Mouse (Mus musculus): ENCODE data around the gene Slc26a10.
A peak's percentile ranks its signal among the peaks of the same experiment; 100 is the strongest.
"Not testable (repeated sequence)": the region's sequence is repeated elsewhere in the genome, so short reads cannot be mapped to it uniquely, and the experiment has no call there.

The Slc26a10 gene

DNA sequence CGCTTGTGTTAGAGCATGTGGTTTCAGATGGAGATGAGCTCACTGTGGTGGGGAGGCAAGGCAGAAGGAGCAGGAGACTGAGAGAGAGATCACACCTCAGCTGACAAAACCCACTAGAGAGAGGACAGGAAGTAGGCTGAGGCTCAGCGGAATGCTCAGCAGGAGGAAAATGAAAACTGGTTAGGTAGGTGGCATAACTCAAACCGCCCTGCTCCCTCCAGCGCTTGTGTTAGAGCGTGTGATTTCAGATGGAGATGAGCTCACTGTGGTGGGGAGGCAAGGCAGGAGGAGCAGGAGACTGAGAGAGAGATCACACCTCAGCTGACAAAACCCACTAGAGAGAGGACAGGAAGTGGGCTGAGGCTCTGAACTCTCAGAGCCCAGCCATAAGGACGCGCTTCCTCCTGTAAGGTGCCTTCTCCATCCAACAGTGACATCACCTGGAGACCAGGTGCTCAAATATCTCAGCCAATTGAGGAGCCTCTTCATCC is 17.6 kb downstream of the Slc26a10 start:
- DNase-seq (ENCODE audit: low spot score in 2 of 2): peak; percentile 60 to 63

DNA sequence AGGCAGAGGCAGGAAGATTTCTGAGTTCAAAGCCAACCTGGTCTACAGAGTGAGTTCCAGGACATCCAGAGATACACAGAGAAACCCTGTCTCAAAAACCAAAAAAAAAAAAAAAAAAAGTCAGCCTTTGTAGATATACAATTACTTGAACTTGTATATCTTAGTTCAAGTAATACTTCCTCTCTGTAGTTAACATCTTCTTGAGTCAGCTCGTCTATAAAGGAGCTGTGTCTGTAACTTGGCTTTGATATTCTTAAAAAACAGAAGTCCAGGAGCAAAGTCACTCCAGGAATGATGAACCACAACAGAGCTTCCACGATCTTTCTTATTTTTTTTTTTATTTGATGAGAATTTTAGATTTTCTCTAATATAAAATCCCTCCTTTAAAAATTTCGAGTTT is 19.7 kb downstream of the Slc26a10 start:
- no peak for DNase-seq (ENCODE audit: low spot score in 2 of 2)

DNA sequence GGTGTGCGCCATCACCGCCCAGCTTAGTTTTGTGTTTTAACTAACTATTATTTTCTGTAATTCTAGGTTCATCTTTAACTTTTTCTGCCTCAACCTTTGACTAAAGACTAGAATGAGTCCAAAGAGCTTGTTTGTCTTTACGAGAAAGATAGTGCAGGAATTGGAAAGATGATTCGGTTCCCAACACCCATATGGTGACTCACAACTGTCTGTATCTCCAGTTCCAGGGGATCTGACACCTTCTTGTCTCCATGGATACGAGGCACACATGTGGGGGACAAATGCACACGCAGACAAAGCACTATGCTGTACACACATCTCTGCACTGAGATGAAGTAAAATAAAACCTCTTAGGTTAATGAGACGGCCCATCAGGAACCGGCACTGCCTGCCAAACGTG is 20.4 kb downstream of the Slc26a10 start:
- no peak for DNase-seq (ENCODE audit: low spot score in 2 of 2)

DNA sequence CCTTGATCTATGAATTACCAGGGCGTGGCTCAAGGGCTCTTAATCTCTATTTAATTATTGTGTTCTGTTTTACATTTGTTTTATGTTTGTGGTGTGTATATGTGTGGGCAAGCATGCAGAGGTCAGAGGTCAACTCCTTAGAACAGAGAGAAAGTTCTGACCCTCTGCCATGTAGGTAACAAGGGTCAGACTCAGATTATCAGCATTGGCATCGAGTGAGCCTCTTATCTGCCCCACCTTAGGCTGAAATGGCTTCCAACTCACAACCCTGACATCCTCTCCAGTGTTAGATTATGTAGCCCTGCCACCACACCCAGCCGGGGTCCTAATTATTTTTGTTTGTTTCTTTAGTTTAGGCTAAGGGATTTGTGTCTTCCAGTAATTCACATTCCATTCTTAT is 22.0 kb downstream of the Slc26a10 start:
- no peak for DNase-seq (ENCODE audit: low spot score in 2 of 2)

DNA sequence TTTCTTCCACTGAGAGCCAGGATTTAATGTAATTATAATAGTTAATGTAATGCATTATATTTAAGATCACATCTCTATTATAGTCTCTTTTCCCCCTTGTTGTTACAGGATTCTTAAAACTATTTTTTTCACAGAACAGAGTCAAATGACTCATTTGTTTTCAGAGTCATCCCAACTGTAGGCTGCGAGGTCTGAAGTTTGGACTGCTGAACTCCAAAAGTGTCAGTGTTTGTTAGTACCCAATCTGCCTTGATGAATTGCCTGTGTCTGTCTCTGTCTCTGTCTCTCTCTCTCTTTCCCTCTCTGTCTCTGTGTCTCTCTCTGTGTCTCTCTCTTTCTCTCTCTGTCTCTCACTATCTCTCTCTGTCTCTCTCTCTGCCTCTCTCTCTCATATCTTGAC is 23.9 kb downstream of the Slc26a10 start:
- no peak for DNase-seq (ENCODE audit: low spot score in 2 of 2)

DNA sequence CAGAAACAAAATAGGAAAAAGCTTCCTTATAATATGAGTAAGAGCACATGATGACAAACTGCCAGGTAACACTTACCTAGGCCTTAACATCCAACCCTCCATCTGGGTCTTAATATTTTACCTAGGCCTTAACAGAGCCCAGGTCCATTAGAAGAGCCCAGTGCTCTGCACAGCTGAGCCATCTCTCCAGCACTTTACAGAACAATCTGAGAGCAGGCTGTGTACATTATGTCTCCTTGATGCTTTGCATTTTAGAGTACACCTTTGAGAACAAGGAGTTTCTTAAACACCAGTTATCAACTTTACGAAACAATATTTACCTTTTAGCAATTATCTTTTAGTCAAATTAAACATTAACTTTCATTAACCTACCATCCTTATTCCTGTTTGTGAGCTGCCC is 24.4 kb downstream of the Slc26a10 start:
- DNase-seq (ENCODE audit: low spot score in 2 of 2): no peak

DNA sequence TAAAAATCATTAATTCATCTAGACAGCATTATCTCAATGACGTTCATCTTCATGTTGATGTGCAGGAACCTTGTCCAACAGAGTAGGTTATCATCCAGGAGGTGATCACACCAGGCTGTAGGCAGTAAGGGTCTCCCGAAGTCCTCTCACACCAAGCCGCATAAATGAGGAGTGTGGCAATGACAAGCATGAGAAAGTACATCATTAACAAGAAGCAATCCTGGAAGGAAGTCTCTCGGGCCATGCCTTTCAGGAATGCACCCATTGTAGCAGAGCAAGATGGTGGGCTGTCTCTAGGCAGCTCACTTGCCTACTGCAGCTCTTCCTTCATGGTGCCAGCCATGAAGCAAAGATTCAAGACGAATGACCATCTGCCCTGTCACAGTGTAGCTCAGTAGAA is 25.8 kb downstream of the Slc26a10 start:
- DNase-seq (ENCODE audit: low spot score in 2 of 2): no peak

DNA sequence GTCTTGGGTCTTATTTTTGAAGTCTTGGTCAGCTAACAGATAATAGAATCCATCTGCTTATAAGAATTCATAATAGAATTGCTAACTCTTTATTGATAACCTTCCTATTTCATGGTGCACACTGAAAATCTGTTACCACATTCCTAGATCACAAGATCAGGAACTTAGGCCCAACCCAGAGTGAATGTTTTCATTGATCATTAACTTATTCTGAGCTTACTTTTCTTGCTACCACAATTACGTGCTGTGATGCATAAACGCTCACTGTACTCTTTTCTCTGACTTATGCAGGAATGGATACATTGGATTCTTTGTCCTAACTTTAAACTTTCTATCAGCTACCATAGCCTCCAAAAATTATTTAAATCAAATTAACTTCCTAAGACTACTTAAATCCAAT is 26.2 kb downstream of the Slc26a10 start:
- DNase-seq (ENCODE audit: low spot score in 2 of 2): no peak

DNA sequence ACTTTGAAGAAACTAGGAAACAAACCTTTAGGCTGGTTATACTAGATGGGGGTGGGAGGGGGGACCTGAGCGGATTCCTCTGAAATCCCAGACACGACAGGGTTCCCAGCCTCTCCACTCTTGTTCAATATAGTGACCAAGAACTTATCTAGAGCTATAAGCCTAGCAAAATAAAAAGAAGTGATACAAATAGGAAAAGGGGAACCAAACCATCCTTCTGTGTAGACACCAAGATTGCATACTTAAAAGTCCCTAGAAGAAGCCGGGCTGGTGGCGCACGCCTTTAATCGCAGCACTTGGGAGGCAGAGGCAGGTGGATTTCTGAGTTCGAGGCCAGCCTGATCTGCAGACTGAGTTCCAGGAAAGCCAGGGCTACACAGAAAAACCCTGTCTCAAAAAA is 27.1 kb downstream of the Slc26a10 start:
- DNase-seq (ENCODE audit: low spot score in 2 of 2): no peak

DNA sequence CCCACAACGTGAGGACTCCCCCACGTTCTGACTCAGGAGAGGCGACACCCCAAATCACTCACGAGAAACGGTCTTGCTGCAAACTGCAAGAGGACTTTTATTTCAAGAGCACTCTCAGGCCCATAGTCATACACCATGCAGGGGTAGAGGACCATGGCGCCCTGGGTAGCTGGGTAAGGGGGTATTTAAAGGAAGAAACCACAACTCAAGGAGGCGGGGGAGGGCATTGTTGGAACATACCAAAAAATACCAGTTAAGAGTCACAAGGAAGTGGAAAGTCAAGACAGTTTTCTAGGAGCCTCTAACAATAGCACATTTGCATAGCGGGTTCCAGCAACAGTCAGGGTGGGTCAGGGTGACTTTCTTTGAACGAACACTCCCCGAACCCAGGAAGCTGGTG is 27.9 kb downstream of the Slc26a10 start:
- DNase-seq (ENCODE audit: low spot score in 2 of 2): not testable (repeated sequence)

DNA sequence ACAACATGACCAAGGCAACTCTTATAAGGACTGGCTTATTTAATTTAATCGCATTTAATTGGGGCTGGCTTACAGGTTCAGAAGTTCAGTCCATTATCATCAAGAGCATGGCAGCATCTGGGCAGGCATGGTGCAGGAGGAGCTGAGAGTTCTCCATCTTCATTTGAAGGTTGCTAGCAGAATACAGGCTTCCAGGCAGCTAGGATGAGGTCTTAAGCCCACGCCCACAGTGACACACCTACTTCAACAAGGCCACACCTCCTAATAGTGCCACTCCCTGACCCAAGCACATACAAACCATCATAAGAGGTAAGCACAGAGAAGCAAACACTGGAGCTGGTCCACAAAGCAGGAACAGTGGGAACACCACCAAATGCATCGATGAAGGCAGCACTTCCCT is 29.2 kb downstream of the Slc26a10 start:
- DNase-seq (ENCODE audit: low spot score in 2 of 2): not testable (repeated sequence)

DNA sequence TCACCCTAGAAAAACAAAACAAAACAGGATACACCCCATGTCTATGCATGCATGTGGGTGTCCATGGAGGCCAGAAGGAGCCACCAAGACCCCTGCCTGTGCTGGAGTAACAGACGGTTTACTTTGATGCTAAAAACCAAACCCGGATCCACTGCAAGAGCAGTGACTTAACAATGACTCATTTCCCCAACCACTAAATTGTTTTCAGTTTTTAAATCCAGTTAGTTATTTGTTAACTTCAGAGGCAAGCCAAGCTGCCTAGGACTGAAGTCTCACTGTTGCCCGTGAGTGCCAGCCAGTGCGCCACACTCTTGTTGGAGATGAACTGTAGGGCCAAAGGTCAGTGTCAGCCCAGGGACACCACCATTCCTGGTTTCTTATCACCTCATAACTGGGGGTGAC is 30.0 kb downstream of the Slc26a10 start:
- DNase-seq (ENCODE audit: low spot score in 2 of 2): no peak

DNA sequence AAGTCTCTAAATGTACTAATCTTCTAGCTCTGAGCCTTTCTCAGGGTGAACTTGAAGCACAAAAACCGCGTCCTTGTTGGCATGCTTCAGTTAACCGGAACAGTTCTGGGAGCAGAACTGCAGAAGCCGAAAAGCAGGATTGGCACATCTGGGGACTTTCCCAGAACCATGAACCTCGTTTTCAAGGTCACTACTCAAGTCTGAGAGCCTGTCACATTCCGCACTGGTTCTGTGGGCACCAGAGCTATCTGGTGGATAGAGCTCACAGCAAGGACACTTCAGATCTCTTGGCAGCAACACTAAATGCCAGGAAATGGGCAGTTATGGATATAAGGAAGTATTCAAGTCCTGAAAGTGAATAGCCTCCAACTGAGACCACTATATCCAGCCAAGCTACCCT is 33.3 kb downstream of the Slc26a10 start:
- DNase-seq (ENCODE audit: low spot score in 2 of 2): no peak

DNA sequence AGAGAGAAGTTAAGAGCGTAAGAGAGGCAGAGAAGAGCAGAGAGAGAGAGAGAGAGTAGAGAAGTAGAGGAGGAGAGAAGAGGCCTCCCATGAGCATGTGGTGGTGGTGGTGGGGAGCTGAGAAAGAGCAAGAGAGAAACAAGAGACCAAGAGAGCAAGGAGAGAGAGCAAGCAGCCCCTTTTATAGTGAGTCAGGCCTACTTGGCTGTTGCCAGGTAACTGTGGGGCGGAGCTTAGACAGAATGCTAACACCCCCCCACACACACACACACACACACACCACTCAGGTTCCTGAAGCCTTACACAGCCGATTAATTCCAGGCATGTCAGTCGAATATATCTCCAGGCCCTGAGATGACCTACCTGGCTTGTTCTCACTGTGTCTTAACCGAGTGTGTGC is 35.1 kb downstream of the Slc26a10 start:
- DNase-seq (ENCODE audit: low spot score in 2 of 2): no peak

DNA sequence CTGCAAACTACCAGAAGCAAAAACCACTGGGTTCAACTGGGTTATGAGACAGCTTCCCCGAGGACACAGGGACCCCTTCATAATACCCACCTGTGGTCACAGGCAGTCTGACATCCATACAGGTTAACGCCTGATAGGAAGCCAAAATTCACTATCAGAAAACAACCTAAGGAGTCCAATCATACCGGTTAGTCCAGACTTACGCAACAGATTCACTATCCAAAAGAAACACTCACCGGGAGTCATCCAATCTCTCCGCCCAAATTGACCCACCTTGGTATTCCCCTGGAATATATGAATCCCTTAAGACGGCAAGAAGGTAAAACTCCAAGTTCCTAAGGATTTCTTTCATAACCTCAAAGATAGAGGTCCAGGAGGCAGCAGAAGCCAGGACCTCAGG is 35.9 kb downstream of the Slc26a10 start:
- no peak for DNase-seq (ENCODE audit: low spot score in 2 of 2)

DNA sequence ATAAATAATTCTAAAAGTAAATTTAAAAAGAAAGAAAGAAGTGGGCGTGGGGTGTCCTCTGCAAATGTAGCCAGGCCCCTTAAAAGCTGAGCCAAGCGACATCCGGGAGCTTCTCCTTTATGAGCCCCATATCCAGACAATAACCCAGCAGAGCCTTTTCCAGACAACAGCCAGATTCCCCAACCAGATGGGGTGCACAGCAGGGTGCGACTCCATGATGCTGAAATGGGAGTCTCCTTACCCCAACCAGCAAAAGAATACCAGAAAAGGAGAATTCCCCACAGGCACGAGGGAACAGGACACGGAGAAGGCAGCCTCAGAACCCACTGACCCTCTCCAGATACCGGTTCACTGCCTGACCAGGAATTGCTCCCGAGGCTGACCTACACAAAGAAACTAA is 37.2 kb downstream of the Slc26a10 start:
- DNase-seq (ENCODE audit: low spot score in 2 of 2): no peak

DNA sequence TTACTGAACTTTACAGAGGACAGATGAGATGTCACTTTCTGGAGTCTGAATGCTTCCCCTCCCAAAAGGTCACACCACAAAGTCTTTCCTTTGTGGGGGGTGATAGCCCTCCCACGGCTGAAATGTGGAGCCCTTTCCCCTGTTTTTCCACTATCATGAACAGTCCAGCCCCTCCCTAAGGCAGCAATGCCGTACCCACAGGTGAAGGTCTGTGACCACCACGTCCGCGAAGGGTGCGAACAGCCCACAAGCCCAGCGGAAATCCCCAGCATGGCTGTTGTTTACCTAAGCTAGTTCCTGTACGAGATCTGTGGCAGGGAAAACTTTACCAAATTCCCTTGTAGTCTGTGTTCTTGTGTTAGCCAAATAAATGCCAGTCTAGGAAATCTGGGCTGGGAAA is 38.9 kb downstream of the Slc26a10 start:
- peak; percentile 71 for DNase-seq (ENCODE audit: low spot score in 2 of 2)

DNA sequence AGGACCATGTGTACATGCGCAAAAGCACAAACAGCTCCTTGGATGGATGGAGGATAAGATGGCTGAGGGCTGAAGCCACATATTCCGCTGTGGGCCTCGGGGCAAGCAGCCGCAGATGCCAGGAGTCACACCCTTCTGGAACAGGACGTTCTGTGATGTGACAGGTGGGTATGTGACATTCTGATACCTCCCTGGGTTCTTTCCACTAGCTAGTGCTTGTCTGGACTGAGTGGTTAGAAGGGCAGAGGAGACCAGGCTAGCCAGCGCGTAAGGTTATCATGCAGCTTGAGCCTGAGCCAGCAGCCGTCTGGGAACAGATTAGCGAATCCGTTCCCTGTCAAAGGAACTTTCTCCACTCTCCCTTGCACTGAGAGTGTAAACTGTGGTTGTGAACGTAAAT is 39.5 kb downstream of the Slc26a10 start:
- no peak for DNase-seq (ENCODE audit: low spot score in 2 of 2)

DNA sequence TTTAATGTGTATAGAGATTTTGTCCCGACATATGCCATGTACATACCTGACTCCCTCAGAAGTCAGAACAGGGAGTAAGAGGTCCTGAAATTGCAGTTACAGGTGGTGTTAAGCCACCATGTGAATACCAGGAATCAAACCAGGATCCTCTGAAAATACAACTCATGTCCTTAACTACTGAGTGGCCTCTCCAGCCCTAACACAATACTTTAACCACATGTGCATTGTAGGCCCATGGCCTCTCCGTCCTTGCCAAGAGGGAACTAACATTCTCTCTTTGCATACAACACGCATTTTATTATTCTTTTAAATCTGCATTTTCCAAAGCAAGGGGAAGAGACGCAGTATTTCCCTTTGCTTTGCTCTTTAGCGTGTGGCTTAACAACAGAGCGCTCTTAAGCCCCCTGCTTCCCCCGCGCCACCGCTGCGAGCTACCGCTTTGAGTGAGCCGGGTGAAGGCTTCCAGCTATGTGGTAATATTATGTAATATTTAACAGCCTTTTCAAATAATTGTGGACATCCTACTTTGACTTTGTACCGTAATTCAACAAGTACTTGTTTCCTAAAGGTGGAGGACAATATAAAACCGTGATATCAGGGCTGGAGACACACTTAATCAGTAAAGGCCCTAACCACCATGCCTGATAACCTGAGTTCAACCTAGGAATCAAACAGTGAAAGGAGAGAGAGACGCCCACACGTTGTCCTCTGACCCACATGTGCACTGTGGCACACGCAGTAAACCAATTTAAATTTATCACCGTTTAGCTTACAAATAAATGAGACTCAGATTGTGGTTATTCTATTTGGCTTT is 41.9 kb downstream of the Slc26a10 start:
- no peak for DNase-seq (ENCODE audit: low spot score in 2 of 2)

DNA sequence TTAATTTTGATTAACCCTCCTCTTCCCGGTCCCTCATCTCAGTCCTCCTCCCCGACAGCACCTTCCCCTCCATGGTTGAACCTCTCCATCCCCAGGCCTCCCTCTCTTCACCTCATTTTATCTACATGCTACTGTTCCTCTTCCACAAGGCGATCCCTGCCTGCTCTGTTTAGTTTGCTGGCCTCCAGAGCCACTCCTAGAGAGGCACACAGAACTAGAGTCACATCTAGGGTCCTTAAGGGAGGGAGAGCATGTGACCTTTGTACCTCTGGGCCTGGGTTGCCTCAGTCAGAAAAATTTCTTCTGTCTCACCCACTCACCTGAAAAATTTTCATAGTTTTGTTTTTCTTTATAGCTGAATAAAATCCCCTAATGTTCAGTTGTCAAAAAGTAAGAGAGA is 42.5 kb downstream of the Slc26a10 start:
- DNase-seq (ENCODE audit: low spot score in 2 of 2): no peak

DNA sequence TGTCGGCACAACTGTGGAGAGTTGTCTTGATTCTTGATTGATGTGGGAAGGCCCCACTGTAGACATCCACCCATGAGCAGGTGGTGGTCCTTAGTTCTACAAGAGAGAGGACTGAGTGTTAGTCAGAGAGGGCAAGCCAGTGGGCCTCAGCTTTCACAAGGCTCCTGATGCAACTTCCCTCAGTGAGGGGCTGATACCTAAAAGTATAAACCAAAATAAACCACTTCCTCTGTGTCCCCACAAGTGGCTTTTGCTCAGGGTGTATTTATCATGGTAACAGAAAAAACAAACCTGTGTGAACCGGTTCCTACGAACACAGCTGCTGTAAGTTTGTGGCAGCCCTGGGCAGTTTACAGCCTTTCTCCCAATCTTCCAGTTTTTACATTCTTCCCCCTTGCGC is 43.9 kb downstream of the Slc26a10 start:
- peak; percentile 64 to 75 for DNase-seq (ENCODE audit: low spot score in 2 of 2)

DNA sequence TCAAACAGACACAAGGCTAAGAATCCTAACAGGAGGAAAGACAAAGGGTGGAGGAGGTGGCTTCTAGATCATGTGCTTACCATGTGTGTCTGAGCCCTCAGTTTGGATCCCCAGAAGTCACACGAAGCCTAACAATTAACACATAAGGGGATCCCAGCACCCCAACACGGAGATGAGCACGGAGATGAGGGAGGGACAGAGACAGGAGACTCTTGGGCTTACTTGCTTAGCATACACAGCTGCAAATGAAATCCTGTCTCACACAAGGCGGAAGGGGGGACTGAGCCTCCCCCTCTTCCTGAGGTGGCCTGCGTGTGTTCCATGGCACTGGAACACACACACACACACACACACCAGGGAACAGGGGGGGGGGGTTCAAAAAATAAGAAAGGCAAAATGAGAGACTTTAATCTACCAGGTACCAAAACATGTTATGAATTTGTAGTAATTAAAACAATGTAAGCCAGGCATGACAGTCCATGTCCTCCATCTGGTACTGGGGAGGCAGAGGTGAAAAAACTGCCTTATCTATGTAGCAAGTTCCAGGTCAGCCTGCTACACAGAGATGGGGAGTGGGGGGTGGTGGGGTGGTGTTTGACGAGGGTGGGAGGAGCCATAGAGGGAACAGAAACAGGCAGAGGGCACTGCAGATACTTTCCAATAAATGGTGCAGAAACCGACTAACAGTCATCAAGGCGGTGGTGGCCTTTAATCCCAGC is 45.2 kb downstream of the Slc26a10 start:
- peak; percentile 51 to 59 for DNase-seq (ENCODE audit: low spot score in 2 of 2)

DNA sequence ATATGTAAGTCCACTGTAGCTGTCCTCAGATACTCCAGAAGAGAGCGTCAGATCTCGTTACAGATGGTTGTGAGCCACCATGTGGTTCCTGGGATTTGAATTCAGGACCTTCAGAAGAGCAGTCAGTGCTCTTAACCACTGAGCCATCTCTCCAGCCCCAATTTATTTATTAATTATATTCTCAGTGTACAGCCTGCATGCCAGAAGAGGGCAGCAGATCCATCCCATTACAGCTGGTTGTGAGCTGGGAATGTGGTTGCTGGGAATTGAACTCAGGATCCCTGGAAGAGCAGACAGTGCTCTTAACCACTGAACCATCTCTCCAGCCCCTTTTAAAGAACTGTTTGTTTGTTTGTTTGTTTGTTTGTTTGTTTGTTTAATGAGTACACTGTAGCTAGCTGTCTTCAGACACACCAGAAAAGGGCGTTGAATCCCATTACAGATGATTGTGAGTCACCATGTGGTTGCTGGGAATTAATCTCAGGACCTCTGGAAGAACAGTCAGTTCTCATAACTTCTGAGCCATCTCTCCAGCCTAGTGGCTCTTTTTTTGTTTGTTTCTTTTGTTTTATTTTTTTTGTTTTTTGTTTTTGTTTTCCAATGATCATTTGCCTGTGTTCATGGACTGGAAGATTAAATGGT is 45.9 kb downstream of the Slc26a10 start:
- DNase-seq (ENCODE audit: low spot score in 2 of 2): peak in 1 of 2 experiments; percentile 28

All from spleen, postnatal 36 days (tissue).